Mouse (Mus musculus) liver, embryonic 14.5 days (tissue): ENCODE results near the gene Agtpbp1.
"Not testable (repeated sequence)": the region's sequence is repeated elsewhere in the genome, so short reads cannot be mapped to it uniquely, and the experiment has no call there.

Experiments
- CTCF ChIP-seq: IDR thresholded peaks from 2 replicates; pipeline ENCODE4 v1.5.1; 2016; ENCODE audit warnings: antibody characterized with exemption, low read depth, control low read depth
- EP300 ChIP-seq: IDR thresholded peaks from 2 replicates; pipeline ENCODE4 v1.6.1; 2016; ENCODE audit warnings: antibody characterized with exemption, low read depth

- not testable (repeated sequence) for TF ChIP-seq CTCF, EP300
Measured at GRCm38 (mm10) chr13:59477928-59478327, 107.1 kb downstream of the Agtpbp1 start.
